Mouse (Mus musculus) kidney, postnatal 14 days (tissue): ENCODE measurements around the gene Olfr952.

Experiments used
- DNase-seq: peaks from one replicate; pipeline ENCODE4 v3.0.0; 2022; ENCODE audit warnings: mixed read lengths

Olfr952 gene

DNA sequence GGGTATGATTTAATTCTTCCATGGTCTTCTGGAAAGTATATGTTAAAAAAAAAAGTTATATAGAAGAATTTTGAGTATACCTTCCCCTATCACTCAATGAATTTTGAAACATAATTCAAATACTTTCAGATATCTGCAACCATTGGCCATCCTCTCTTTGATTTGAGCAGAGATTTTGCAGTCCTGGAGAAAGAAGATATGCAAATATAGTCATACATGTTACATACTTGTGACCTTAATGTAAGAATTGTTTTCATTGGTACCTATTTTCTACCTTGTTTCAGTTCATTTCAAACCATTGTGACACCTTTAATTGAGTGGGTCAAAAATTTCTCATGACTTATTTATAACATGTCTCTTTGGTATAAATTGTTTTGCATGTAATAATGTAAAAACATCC is at the start of gene Olfr952:
Gene Olfr952, minus strand, starts transcription at position 101 of the 400 bp plus-strand sequence.
- no peak for DNase-seq

DNA sequence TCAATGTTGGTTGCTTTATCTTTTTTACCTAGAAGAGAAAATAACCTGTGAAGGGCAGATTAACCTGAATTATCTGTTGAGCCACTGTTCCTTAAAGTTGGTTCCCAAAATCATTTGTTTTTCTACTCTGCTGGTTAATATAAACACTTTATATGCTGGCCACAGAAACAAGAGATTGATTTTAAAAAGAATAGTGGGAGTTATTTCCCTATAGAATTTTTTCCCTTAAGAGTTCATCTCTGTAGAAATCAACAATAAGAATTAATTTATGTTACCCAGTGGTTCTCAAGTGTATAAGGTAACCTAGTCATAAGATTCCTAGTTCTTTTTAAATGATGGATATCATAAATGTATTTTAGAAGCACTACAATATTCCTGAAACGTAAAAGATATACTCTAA is 44.9 kb upstream of the Olfr952 start, which contains the start of gene Olfr955:
Gene Olfr955, minus strand, starts transcription at position 101 of the 400 bp plus-strand sequence.
- no peak for DNase-seq

DNA sequence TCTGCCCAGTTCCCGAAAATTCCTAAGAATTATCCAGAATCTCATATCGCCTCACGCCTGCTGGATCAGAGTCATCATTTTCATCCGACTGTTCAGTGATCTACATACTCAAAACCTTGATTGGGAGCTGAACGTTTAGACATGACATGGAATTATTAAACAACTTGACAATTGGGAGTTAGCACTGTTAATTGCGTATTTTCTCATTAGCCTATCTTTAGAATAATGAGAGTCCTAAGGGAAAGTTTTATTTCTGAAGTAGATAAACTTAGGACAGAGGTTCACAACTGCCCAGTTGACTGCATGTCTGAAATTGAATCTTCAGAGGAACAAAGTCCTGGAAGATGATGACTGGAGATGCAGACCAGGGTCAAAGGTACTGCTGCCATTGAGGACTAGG is 29.5 kb upstream of the Olfr952 start, which contains the start of gene Olfr954:
Gene Olfr954, plus strand, starts transcription at position 301 of the 400 bp plus-strand sequence.
- no peak for DNase-seq

DNA sequence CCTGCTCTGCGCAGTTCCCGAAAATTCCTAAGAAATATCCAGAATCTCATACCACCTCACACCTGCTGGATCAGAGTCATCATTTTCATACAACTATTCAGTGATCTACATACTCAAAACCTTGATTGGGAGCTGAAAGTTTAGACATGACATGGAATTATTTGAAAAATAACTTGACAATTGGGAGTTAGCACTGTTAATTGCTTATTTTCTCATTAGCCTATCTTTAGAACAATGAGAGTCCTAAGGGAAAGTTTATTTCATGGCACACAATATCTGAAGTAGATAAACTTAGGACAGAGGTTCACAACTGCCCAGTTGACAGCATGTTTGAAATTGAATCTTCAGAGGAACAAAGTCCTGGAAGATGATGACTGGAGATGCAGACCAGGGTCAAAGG is 39.8 kb downstream of the Olfr952 start, which contains the start of gene Olfr951:
Gene Olfr951, plus strand, starts transcription at position 301 of the 400 bp plus-strand sequence.
- DNase-seq, result no peak
